Mouse (Mus musculus): ENCODE data around the gene Wdr83os. TPM values are rescaled to one million over a fixed set of nuclear protein-coding genes. Genes with fewer than 3 reads are reported as not detected.

The Wdr83os gene
- polyA plus RNA-seq, 1 experiment from 2014 or later = 103 TPM

DNA sequence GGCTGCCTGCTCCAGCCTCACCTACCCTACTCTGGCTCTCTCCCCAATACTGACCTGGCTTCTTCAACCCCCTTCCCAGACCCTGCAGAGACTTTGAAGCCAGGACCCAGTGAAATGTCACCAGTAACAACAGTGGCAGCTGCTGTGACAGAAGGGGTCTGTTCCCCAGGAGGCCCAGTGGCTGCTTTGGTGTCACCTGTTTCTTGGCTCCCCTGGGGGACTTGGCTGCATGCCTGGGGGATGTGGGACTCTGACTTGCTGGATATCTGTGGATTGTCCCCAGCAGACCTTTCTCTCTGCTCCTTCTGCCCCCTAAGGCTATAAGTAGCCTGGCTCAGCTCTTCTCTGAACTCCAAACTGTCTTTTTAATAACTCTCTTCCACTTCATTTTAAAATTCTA is 12.6 kb upstream of the Wdr83os start, which contains the start of gene Gm5741:
Gene Gm5741, minus strand, starts transcription at position 1 of the 400 bp plus-strand sequence.
- no peak within 1 kb of the TSS for H3K4me3 ChIP-seq (ENCODE audit: low read depth, low read length)
- no peaks in the 10 kb centered on the region for H3K9me3 ChIP-seq (ENCODE audit: control insufficient read depth, low read length)
- no peak within 1 kb of the TSS for H3K9ac ChIP-seq (ENCODE audit: low read depth, low read length)
- H3K27ac ChIP-seq (ENCODE audit: low read depth, low read length) = no peak within 1 kb of the TSS
- DNase-seq (ENCODE audit: low spot score) (no peak), ATAC-seq (replicated peaks; ENCODE audit: low FRiP score) (no peak)
- no peak within 1 kb of the TSS for H3K4me2 ChIP-seq
- no peaks in the 10 kb centered on the region for H3K27me3 ChIP-seq (replicated peaks; ENCODE audit: control insufficient read depth, insufficient read depth, low read length)
- H3K36me3 ChIP-seq (ENCODE audit: control insufficient read depth, insufficient read depth, low read length) = peaks cover 5% of the 10 kb centered on the region; the same call in 1 of the 2 replicates
- H3K4me1 ChIP-seq (replicated peaks; ENCODE audit: control insufficient read depth, insufficient read depth, low read length) = peaks cover 9% of the 10 kb centered on the region

- no peaks in the 10 kb centered on the region for H3K9me3 ChIP-seq (ENCODE audit: control insufficient read depth, low read length)
- WGBS = 71% methylated on average over 5 of the region's 5 CpGs
- H3K27ac ChIP-seq (ENCODE audit: low read depth, low read length) = peak overlapping the region; percentile 90
- DNase-seq (ENCODE audit: low spot score) (no peak), ATAC-seq (replicated peaks; ENCODE audit: low FRiP score) (0 out of 2 replicates have a peak, but pooled peaks have one; percentile 11)
- H3K9ac ChIP-seq (ENCODE audit: low read depth, low read length) = peak overlapping the region; percentile 82
- no peaks in the 10 kb centered on the region for H3K27me3 ChIP-seq (replicated peaks; ENCODE audit: control insufficient read depth, insufficient read depth, low read length)
- peaks cover 28% of the 10 kb centered on the region for H3K36me3 ChIP-seq (ENCODE audit: control insufficient read depth, insufficient read depth, low read length)
- H3K4me3 ChIP-seq (ENCODE audit: low read depth, low read length) = peak overlapping the region; percentile 70
- peaks cover 22% of the 10 kb centered on the region for H3K4me1 ChIP-seq (replicated peaks; ENCODE audit: control insufficient read depth, insufficient read depth, low read length)
- H3K4me2 ChIP-seq = peak overlapping the region; percentile 94
These were observed 9.5 kb upstream of the Wdr83os start for GRCm38 (mm10) chr8:85071041-85071440.

GRCm38 (mm10) chr8:85071514-85072281 is 8.8 kb upstream of the Wdr83os start, which contains the start of gene Dhps:
Gene Dhps (plus strand): TSS chr8:85071757.
- Histone ChIP-seq H3K9me3 (ENCODE audit: control insufficient read depth, low read length) (no peaks in the 10 kb centered on the region), H3K27ac (ENCODE audit: low read depth, low read length) (peak within 1 kb of the TSS; percentile 90), H3K4me1 (replicated peaks; ENCODE audit: control insufficient read depth, insufficient read depth, low read length) (peaks cover 28% of the 10 kb centered on the region), H3K4me3 (ENCODE audit: low read depth, low read length) (peak within 1 kb of the TSS; percentile 70), H3K9ac (ENCODE audit: low read depth, low read length) (peak within 1 kb of the TSS; percentile 82), H3K4me2 (peak within 1 kb of the TSS; percentile 94), H3K27me3 (replicated peaks; ENCODE audit: control insufficient read depth, insufficient read depth, low read length) (no peaks in the 10 kb centered on the region), H3K36me3 (ENCODE audit: control insufficient read depth, insufficient read depth, low read length) (peaks cover 32% of the 10 kb centered on the region)
- ATAC-seq (replicated peaks; ENCODE audit: low FRiP score) = peak; percentile 85
- peak; percentile 84 for DNase-seq (ENCODE audit: low spot score)
- under 1% methylated on average over 68 of the region's 68 CpGs for WGBS

GRCm38 (mm10) chr8:85072364-85072929 is 8.1 kb upstream of the Wdr83os start:
- DNase-seq (ENCODE audit: low spot score) (no peak), ATAC-seq (replicated peaks; ENCODE audit: low FRiP score) (0 out of 2 replicates have a peak, but pooled peaks have one; percentile 0)
- Histone ChIP-seq H3K27ac (ENCODE audit: low read depth, low read length) (peak overlapping the region; percentile 90; the same call in 1 of the 2 replicates), H3K9me3 (ENCODE audit: control insufficient read depth, low read length) (no peaks in the 10 kb centered on the region), H3K27me3 (replicated peaks; ENCODE audit: control insufficient read depth, insufficient read depth, low read length) (no peaks in the 10 kb centered on the region), H3K4me1 (replicated peaks; ENCODE audit: control insufficient read depth, insufficient read depth, low read length) (peaks cover 29% of the 10 kb centered on the region), H3K4me3 (ENCODE audit: low read depth, low read length) (peak overlapping the region; percentile 70), H3K4me2 (peak overlapping the region; percentile 94), H3K36me3 (ENCODE audit: control insufficient read depth, insufficient read depth, low read length) (peaks cover 30% of the 10 kb centered on the region), H3K9ac (ENCODE audit: low read depth, low read length) (peak overlapping the region; percentile 82)
- WGBS = 26% methylated on average over 9 of the region's 9 CpGs

DNA sequence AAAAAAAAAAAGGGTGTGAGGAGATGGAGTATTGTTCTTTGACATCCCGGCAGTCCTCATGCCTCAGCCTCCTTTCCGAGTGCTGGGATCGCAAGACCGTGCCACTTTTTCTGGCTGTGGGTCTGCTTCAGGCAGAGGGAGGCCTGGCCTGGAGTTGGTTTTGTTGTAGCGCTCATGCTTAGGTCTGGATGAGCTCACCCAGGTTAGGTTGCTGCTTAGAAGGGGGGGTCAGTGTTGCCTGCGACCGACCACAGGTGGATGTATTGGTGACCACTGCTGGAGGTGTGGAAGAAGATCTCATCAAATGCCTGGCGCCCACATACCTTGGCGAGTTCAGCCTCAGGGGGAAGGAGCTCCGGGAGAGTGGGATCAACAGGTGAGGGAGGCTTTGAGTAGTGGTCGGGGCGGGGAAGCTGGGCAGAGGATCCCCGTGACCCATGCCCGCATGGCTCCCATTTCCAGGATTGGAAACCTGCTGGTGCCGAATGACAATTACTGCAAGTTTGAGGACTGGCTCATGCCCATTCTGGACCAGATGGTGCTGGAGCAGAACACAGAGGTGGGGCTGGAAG is 7.4 kb upstream of the Wdr83os start:
- DNase-seq (ENCODE audit: low spot score) = no peak
- Histone ChIP-seq H3K4me1 (replicated peaks; ENCODE audit: control insufficient read depth, insufficient read depth, low read length) (peaks cover 29% of the 10 kb centered on the region), H3K4me2 (peak overlapping the region; percentile 94), H3K27ac (ENCODE audit: low read depth, low read length) (no peak overlapping the region), H3K4me3 (ENCODE audit: low read depth, low read length) (peak overlapping the region; percentile 70), H3K36me3 (ENCODE audit: control insufficient read depth, insufficient read depth, low read length) (peaks cover 29% of the 10 kb centered on the region), H3K9ac (ENCODE audit: low read depth, low read length) (no peak overlapping the region), H3K9me3 (ENCODE audit: control insufficient read depth, low read length) (no peaks in the 10 kb centered on the region), H3K27me3 (replicated peaks; ENCODE audit: control insufficient read depth, insufficient read depth, low read length) (no peaks in the 10 kb centered on the region)
- no peak for ATAC-seq (replicated peaks; ENCODE audit: low FRiP score)
- 92% methylated on average over 15 of the region's 15 CpGs for WGBS

- H3K9ac ChIP-seq (ENCODE audit: low read depth, low read length) = no peak overlapping the region
- H3K36me3 ChIP-seq (ENCODE audit: control insufficient read depth, insufficient read depth, low read length) = peaks cover 32% of the 10 kb centered on the region
- WGBS = 84% methylated on average over 10 of the region's 10 CpGs
- H3K27me3 ChIP-seq (replicated peaks; ENCODE audit: control insufficient read depth, insufficient read depth, low read length) = no peaks in the 10 kb centered on the region
- H3K4me2 ChIP-seq = no peak overlapping the region
- H3K4me3 ChIP-seq (ENCODE audit: low read depth, low read length) = peak overlapping the region; percentile 4; the same call in 1 of the 2 replicates
- H3K9me3 ChIP-seq (ENCODE audit: control insufficient read depth, low read length) = no peaks in the 10 kb centered on the region
- DNase-seq (ENCODE audit: low spot score) (no peak), ATAC-seq (replicated peaks; ENCODE audit: low FRiP score) (no peak)
- peaks cover 29% of the 10 kb centered on the region for H3K4me1 ChIP-seq (replicated peaks; ENCODE audit: control insufficient read depth, insufficient read depth, low read length)
- no peak overlapping the region for H3K27ac ChIP-seq (ENCODE audit: low read depth, low read length)
These were observed 6.4 kb upstream of the Wdr83os start for GRCm38 (mm10) chr8:85074167-85074566.

GRCm38 (mm10) chr8:85074617-85075016 is 5.9 kb upstream of the Wdr83os start:
- Histone ChIP-seq H3K9me3 (ENCODE audit: control insufficient read depth, low read length) (no peaks in the 10 kb centered on the region), H3K9ac (ENCODE audit: low read depth, low read length) (no peak overlapping the region), H3K4me1 (replicated peaks; ENCODE audit: control insufficient read depth, insufficient read depth, low read length) (peaks cover 30% of the 10 kb centered on the region), H3K36me3 (ENCODE audit: control insufficient read depth, insufficient read depth, low read length) (peaks cover 32% of the 10 kb centered on the region), H3K27me3 (replicated peaks; ENCODE audit: control insufficient read depth, insufficient read depth, low read length) (no peaks in the 10 kb centered on the region), H3K4me3 (ENCODE audit: low read depth, low read length) (peak overlapping the region; percentile 4; the same call in 1 of the 2 replicates), H3K27ac (ENCODE audit: low read depth, low read length) (no peak overlapping the region), H3K4me2 (no peak overlapping the region)
- no peak for DNase-seq (ENCODE audit: low spot score)
- no peak for ATAC-seq (replicated peaks; ENCODE audit: low FRiP score)
- 86% methylated on average over 10 of the region's 10 CpGs for WGBS

- Histone ChIP-seq H3K27me3 (replicated peaks; ENCODE audit: control insufficient read depth, insufficient read depth, low read length) (no peaks in the 10 kb centered on the region), H3K27ac (ENCODE audit: low read depth, low read length) (peak overlapping the region; percentile 62; the same call in 1 of the 2 replicates), H3K36me3 (ENCODE audit: control insufficient read depth, insufficient read depth, low read length) (peaks cover 32% of the 10 kb centered on the region), H3K4me3 (ENCODE audit: low read depth, low read length) (no peak overlapping the region), H3K9me3 (ENCODE audit: control insufficient read depth, low read length) (no peaks in the 10 kb centered on the region), H3K4me2 (peak overlapping the region; percentile 36), H3K4me1 (replicated peaks; ENCODE audit: control insufficient read depth, insufficient read depth, low read length) (peaks cover 31% of the 10 kb centered on the region), H3K9ac (ENCODE audit: low read depth, low read length) (no peak overlapping the region)
- peak; percentile 50; the same call in 1 of the 2 replicates for ATAC-seq (replicated peaks; ENCODE audit: low FRiP score)
- DNase-seq (ENCODE audit: low spot score) = no peak
- 65% methylated on average over 9 of the region's 9 CpGs for WGBS
These were observed 4.5 kb upstream of the Wdr83os start for GRCm38 (mm10) chr8:85076001-85076400.

Data from liver, embryonic 11.5 days (tissue).